Mouse (Mus musculus) 416B (cell line): Measurements from ENCODE around the gene Pip4k2a.

Experiments used
- DNase-seq: peaks from one replicate; pipeline ENCODE4 v3.0.0; 2011; ENCODE audit warnings: low read depth

Pip4k2a gene

DNA sequence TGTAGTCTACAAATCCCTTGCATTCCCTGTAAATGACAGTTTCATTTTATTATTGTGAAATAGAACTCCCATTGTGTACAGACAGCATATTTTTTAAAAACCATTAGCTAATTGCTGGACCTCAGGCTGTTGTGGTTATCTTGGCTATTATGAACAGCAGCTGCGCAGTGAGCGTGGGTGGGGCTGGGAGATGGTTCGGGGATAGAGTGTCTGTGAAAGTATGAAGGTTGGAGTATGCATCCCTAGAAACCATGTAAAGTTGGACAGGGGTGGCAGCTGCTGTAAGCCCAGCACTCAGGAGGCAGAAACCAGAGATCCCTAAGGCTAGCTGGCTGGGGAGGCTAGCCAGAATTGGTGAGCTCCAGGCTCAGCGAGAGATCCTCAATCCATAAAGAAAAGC, 158.4 kb downstream of the Pip4k2a start:
- DNase-seq: no peak

- peak; percentile 29 for DNase-seq
Observed at GRCm38 (mm10) chr2:18835266-18835908, 162.5 kb downstream of the Pip4k2a start.

DNA sequence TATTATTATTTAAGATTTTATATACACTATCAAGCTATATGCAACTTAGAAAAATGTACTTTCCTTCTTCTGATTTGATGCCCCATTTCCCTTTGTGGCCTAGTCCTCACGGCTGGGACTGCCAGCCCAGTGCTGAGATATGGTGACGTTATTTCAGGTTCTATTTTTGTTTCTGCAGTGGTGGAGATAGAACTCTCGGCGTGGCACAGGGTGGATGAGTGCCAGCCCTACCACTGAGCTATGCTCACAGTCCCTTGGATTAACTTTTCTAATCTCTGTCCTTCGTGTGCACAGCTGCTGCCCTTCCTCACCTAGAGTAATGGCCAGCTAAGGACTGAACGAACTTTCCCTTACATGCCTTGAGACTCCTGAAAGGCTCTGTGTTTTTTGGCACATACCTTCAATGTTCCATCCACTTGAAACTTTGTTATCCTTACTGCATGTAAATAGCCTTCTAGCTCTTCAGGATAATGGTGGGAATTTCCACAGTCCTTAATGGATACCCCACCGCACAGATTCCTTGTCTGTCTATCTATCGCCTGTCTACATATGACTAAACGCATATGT, 164.8 kb downstream of the Pip4k2a start:
- DNase-seq: no peak

- DNase-seq: no peak
Observed at GRCm38 (mm10) chr2:18831031-18831774, 166.7 kb downstream of the Pip4k2a start.

DNA sequence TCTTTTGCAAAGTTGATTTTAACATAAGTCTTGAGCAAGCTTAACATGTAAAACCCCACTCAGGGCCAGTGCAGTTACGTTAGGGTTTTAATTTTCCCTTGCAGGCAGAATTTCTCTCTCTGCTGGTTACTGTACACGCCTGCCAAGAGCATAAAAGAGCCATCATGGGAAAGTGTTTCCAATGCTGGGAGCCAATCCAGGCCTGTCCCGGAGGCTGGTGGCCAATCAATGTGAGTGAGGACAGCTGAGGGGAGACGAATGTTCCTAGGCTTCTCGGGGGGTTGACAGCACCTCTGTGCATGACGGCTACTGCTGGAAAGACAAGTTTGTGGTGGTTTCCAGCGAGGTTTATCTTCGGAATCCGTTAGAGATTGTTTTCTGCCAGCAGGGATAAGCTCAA, 175.2 kb downstream of the Pip4k2a start:
- DNase-seq: no peak

- peak; percentile 91 for DNase-seq
Observed at GRCm38 (mm10) chr2:18821451-18822379, 176.2 kb downstream of the Pip4k2a start.

DNA sequence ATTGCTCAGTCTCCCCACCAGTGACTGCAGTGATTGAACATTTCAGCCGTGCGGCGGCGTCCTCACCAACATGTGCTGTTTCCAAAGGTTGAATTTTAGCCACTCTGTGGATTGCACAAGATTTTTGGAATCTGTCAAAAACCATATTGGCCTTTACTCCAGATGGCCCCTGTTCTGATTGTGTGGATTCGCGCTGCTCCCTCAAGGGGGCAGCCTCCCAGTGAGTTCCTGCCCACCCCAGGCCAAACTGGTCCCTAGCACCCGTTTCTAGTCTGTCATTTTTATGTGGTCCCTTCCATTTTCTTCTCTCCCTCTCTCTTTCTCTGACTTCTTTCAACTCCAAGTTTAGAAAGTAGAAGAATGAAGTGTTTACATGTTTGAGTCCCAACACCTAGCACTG, 178.4 kb downstream of the Pip4k2a start:
- peak; percentile 33 for DNase-seq

- DNase-seq: peak; percentile 28
Observed at GRCm38 (mm10) chr2:18816036-18816435, 181.9 kb downstream of the Pip4k2a start.

GRCm38 (mm10) chr2:18815336-18815965, 182.5 kb downstream of the Pip4k2a start:
- no peak for DNase-seq

DNA sequence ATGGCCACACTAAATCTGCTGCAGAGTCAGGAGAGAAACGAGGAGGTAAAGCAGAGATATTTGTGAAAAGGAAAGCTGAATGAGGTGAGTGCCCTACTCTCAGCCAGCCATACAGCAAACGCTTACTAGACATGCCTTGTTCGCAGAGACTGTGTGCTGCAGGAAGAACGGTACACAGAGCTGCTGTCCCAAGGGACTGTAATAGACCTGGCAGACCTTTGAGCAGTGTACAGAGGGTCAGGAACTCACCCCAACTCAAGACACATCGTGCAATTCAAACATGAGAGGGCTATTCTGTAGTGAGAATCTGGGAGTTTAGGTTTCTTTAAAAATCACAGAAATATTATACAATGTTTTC, 183.5 kb downstream of the Pip4k2a start:
- no peak for DNase-seq

GRCm38 (mm10) chr2:18813683-18814446, 184.1 kb downstream of the Pip4k2a start:
- no peak for DNase-seq

GRCm38 (mm10) chr2:18807961-18808360, 190.0 kb downstream of the Pip4k2a start:
- no peak for DNase-seq

GRCm38 (mm10) chr2:18801281-18801862, 196.6 kb downstream of the Pip4k2a start:
- DNase-seq: no peak

DNA sequence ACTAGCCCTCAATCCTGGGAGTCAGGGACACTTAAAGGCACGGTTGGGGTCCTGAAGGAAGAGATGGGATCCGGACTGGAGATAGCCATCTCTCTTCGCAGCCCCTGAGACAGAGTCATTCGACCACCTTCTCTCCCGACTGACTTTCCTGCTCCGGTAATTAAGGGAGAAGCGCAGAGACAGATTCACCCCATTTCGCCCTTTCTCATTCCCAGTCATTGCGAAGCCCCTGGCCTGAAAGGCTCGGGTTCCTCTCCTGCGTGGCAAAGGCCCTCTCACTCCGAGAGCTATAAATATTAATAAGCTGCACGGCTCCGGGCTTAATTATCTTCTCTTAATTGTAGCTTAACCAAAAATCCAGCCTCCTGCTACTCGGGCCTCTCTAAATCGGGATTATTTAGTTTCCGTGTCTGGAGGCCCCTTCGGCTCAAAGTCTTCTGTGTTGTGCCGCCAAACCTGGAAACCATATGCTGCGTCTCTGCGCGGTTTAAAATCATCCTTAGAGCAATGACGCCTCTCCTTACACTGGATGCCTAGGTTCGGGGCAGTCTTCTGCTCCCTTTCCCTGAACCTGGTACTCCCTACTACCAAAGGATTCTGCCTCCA, 197.2 kb downstream of the Pip4k2a start:
- no peak for DNase-seq

GRCm38 (mm10) chr2:18799966-18800645, 197.8 kb downstream of the Pip4k2a start:
- DNase-seq: no peak

DNA sequence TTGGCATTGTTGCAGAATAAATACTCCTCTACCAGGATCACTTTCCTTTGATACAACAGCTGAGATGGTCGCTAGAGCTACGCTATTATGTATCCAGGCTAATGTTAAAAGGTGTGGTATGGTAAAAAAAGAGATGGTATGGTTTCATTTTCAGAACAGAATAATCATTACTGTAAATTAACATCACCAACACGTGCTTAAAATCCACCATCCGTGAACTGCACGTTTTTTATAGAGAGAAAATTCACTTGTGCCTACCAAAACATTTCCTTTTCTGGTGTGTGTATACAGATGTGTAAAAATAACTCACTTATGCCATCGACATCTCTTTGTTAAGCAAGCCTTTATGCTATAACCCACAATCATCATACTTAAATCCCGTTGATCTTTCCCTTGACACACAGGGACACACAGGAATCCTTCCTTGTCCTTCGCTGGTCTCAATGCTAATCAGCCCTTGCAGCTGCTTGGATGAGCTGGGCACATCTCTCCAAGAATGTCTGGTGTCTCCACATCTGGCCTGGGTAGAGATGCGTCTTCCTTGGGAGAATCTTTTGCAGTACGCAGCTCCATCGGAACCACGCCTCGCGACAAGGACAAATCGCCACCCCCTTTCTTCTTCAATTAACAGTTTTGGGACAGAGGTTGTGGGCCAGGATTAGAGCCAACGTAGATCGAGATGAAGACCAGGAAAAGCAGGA, 198.5 kb downstream of the Pip4k2a start:
- DNase-seq: no peak

GRCm38 (mm10) chr2:18797776-18798175, 200.2 kb downstream of the Pip4k2a start:
- no peak for DNase-seq

GRCm38 (mm10) chr2:18794261-18794660, 203.7 kb downstream of the Pip4k2a start:
- DNase-seq: no peak
